Comparison of ENCODE assay signal across 8 mouse cellular contexts in genomic region chr16:65629186-65629585, GRCm38 (mm10).
DNase-seq lines count a peak whose midpoint lies in the region; ATAC-seq and TF ChIP-seq lines count a peak whose summit lies in the region.

No protein-coding gene starts in this region.

- TF ChIP-seq CTCF in midbrain, postnatal 0 days (IDR thresholded peaks at IDR 0.05): peak; percentile 84

- no peaks in the 10 kb centered on the region for H3K4me1 ChIP-seq in intestine, embryonic 14.5 days (replicated peaks; ENCODE audit: control insufficient read depth, insufficient read depth, low read length)
- H3K4me1 ChIP-seq in midbrain, postnatal 0 days (ENCODE audit: insufficient read depth, low read length): no peaks in the 10 kb centered on the region

- no peaks in the 10 kb centered on the region for H3K9me3 ChIP-seq in intestine, embryonic 14.5 days (ENCODE audit: control insufficient read depth, low read length)
- H3K9me3 ChIP-seq in midbrain, postnatal 0 days (ENCODE audit: low read length): no peaks in the 10 kb centered on the region

- no peak overlapping the region for H3K4me3 ChIP-seq in intestine, embryonic 14.5 days (ENCODE audit: low read depth, low read length)
- no peak overlapping the region for H3K4me3 ChIP-seq in midbrain, postnatal 0 days (ENCODE audit: low read depth, low read length)

- no peak overlapping the region for H3K27ac ChIP-seq in intestine, embryonic 14.5 days (ENCODE audit: low read depth)
- no peak overlapping the region for H3K27ac ChIP-seq in midbrain, postnatal 0 days (ENCODE audit: low read depth, low read length)

- H3K27me3 ChIP-seq in intestine, embryonic 14.5 days (replicated peaks; ENCODE audit: control insufficient read depth, insufficient read depth, low read length): no peaks in the 10 kb centered on the region
- no peaks in the 10 kb centered on the region for H3K27me3 ChIP-seq in midbrain, postnatal 0 days (ENCODE audit: insufficient read depth, low read length)

- no peak for ATAC-seq in intestine, embryonic 14.5 days (replicated peaks; ENCODE audit: low FRiP score, low TSS enrichment, low read depth)
- ATAC-seq in midbrain, postnatal 0 days (ENCODE audit: low FRiP score): no peak

- DNase-seq in 3T3-L1 (ENCODE audit: low read depth, low spot score) (peak; percentile 97), MN1 (ENCODE audit: low spot score) (peak; percentile 78)
- peak; percentile 33 for DNase-seq in cerebellum, adult 9-11 months
- peak; percentile 10 to 58 for DNase-seq in frontal cortex, postnatal 14 days (ENCODE audit: low spot score in 2 of 2)
- DNase-seq in intestine, embryonic 14.5 days (ENCODE audit: low spot score): peak; percentile 70
- DNase-seq in left cerebral cortex, postnatal 4 days: peak; percentile 37
- DNase-seq in midbrain, postnatal 0 days (ENCODE audit: low spot score): peak; percentile 88
- DNase-seq in testis, postnatal 14 days (ENCODE audit: low spot score): peak; percentile 33

- H3K4me2 ChIP-seq in intestine, embryonic 14.5 days (ENCODE audit: low read length): no peak overlapping the region
- no peak overlapping the region for H3K4me2 ChIP-seq in midbrain, postnatal 0 days (ENCODE audit: low read depth, low read length, poor library complexity, severe bottlenecking)

- 10% methylated on average over 10 of the region's 10 CpGs for WGBS in intestine, embryonic 14.5 days
- WGBS in midbrain, postnatal 0 days: 12% methylated on average over 10 of the region's 10 CpGs

- H3K36me3 ChIP-seq in intestine, embryonic 14.5 days (ENCODE audit: control insufficient read depth, insufficient read depth, low read length): no peaks in the 10 kb centered on the region
- H3K36me3 ChIP-seq in midbrain, postnatal 0 days (ENCODE audit: insufficient read depth, low read length): no peaks in the 10 kb centered on the region

- no peak overlapping the region for H3K9ac ChIP-seq in intestine, embryonic 14.5 days (ENCODE audit: low read length)
- no peak overlapping the region for H3K9ac ChIP-seq in midbrain, postnatal 0 days (replicated peaks; ENCODE audit: low read length, poor library complexity, severe bottlenecking)

- intact Hi-C loops in left cerebral cortex, postnatal 4 days (cut with DNase I): loop anchor here (5.0 kb wide), 1 partner anchor 383 kb away; no protein-coding TSS in a partner anchor

Comparison
In these comparisons a context has a peak if more than half of its experiments do, and no peak if none do; other contexts are left out.
1. DNase-seq: peak in every context shown above with its lines; median percentile 97 in 3T3-L1; 88 in midbrain, postnatal 0 days; 78 in MN1; 70 in intestine, embryonic 14.5 days; 37 in left cerebral cortex, postnatal 4 days; 34 in frontal cortex, postnatal 14 days; 33 in cerebellum, adult 9-11 months; 33 in testis, postnatal 14 days.